Mouse (Mus musculus) olfactory bulb, adult 2 months (tissue): Measurements from ENCODE around the gene Cnp.

ENCODE experiments used
- CTCF ChIP-seq: fragments of 200-500 bp; IDR thresholded peaks from 2 replicates; pipeline ENCODE4 v1.5.1; 2012; ENCODE audit warnings: low read depth, mild to moderate bottlenecking, low read length, moderate library complexity; ENCODE audit not compliant: insufficient read depth
- POLR2A ChIP-seq: fragments of 200-500 bp; IDR thresholded peaks from 2 replicates; pipeline ENCODE4 v1.6.1; 2012; ENCODE audit warnings: mild to moderate bottlenecking, low read depth, low read length, moderate library complexity; ENCODE audit not compliant: insufficient read depth

DNA sequence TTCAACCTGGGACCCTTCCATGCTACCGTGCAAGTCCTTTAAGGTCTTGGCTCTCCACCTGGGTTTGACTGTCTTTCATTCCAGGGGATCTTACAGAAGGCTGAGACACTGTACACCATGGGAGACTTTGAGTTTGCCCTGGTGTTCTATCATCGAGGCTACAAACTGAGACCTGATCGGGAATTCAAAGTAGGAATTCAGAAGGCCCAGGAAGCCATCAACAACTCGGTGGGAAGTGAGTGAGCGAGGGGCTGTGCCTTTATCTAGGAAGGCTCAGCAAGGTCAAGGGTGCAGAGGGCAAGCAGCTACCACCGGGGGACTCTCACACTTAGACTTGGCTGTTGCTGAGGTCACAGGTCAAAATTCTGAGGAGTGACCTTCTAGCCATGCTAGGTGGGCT, 24.6 kb upstream of the Cnp start:
- TF ChIP-seq POLR2A (no peak), CTCF (no peak)
